26 mouse cellular contexts compared by ENCODE assay signal in the genomic region with DNA sequence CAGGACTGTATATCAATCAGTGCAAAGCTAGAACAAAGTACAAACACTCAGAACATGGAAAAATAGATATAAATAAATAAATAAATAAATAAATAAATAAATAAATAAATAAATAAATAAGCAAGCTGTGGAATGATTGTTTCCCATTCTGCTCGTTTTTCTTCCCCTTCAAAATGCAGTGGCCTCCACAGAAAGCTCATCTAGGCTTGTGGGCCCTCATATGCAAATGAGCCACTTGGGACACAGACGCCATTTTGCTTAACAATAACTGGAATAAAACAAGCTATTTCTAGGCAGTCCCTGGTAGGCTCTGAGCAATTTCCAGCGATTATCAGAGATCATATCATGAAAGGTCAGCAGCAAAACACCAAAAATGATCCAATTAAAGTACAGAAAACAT.
"Had no signal": no experiment of that assay in that cellular context is flagged by ENCODE, and none has a peak within 500 bp of the region (broad histone marks: within the 10 kb centered on the region; RNA-seq: fewer than 3 reads in every experiment).

No protein-coding gene starts in this region.

- H3K4me1 ChIP-seq: embryonic facial prominence, embryonic 10.5 days; embryonic facial prominence, embryonic 12.5 days; embryonic facial prominence, embryonic 13.5 days; embryonic facial prominence, embryonic 15.5 days had no signal

- H3K4me2 ChIP-seq: embryonic facial prominence, embryonic 12.5 days; embryonic facial prominence, embryonic 13.5 days; embryonic facial prominence, embryonic 15.5 days; forebrain, embryonic 12.5 days; forebrain, embryonic 13.5 days; forebrain, embryonic 15.5 days had no signal

- H3K27ac ChIP-seq: embryonic facial prominence, embryonic 10.5 days; embryonic facial prominence, embryonic 12.5 days; embryonic facial prominence, embryonic 13.5 days; embryonic facial prominence, embryonic 15.5 days; forebrain, embryonic 10.5 days; forebrain, embryonic 12.5 days; forebrain, embryonic 13.5 days; forebrain, embryonic 15.5 days; gastrocnemius, adult 2 months had no signal

- H3K4me3 ChIP-seq: embryonic facial prominence, embryonic 10.5 days; embryonic facial prominence, embryonic 12.5 days; embryonic facial prominence, embryonic 13.5 days; embryonic facial prominence, embryonic 15.5 days; erythroblast, embryonic 14.5 days; forebrain, embryonic 10.5 days; forebrain, embryonic 12.5 days; forebrain, embryonic 13.5 days; forebrain, embryonic 15.5 days; gastrocnemius, adult 2 months had no signal

- DNase-seq: cerebellum, adult 8-10 months; cerebellum, adult 9-10 months; cerebellum, adult 9-11 months; cerebellum, postnatal 10 days; cerebellum, postnatal 14 days; cerebellum, postnatal 25 days; cerebellum, postnatal 36 days; embryo, embryonic 11 days; forebrain, postnatal 0 days; gastrocnemius, adult 2 months; gastrocnemius, postnatal 10 days; gastrocnemius, postnatal 14 days; gastrocnemius, postnatal 25 days; gastrocnemius, postnatal 36 days; heart, adult 18-20 months had no signal

- H3K27me3 ChIP-seq: embryonic facial prominence, embryonic 12.5 days; embryonic facial prominence, embryonic 13.5 days; embryonic facial prominence, embryonic 15.5 days; forebrain, embryonic 12.5 days; forebrain, embryonic 13.5 days; forebrain, embryonic 15.5 days had no signal

- H3K9ac ChIP-seq: embryonic facial prominence, embryonic 12.5 days; embryonic facial prominence, embryonic 13.5 days; embryonic facial prominence, embryonic 15.5 days; forebrain, embryonic 12.5 days; forebrain, embryonic 13.5 days; forebrain, embryonic 15.5 days; forebrain, postnatal 0 days had no signal

- H3K36me3 ChIP-seq: embryonic facial prominence, embryonic 10.5 days; embryonic facial prominence, embryonic 12.5 days; embryonic facial prominence, embryonic 13.5 days; embryonic facial prominence, embryonic 15.5 days; forebrain, embryonic 10.5 days; forebrain, embryonic 12.5 days; forebrain, embryonic 15.5 days had no signal

- ATAC-seq: forebrain, embryonic 13.5 days; forebrain, embryonic 14.5 days; forebrain, embryonic 15.5 days; forebrain, embryonic 16.5 days; forebrain, postnatal 0 days had no signal

- H3K9me3 ChIP-seq: embryonic facial prominence, embryonic 10.5 days; embryonic facial prominence, embryonic 12.5 days; embryonic facial prominence, embryonic 13.5 days; embryonic facial prominence, embryonic 15.5 days; forebrain, embryonic 10.5 days; forebrain, embryonic 12.5 days; forebrain, embryonic 13.5 days; forebrain, embryonic 15.5 days had no signal
